Mouse (Mus musculus) induced T-regulatory cell, adult 2 months (primary cell): ENCODE results near the gene Ascl3.

Experiments
- DNase-seq: peaks from one replicate; pipeline ENCODE4 v3.0.0-alpha.2; 2012; ENCODE audit warnings: low read depth

The Ascl3 gene

GRCm38 (mm10) chr7:109731626-109732025, at the start of gene Ascl3:
Ascl3 (minus strand) TSS chr7:109731726.
- DNase-seq: no peak

- no peak for DNase-seq
Measured at GRCm38 (mm10) chr7:109781087-109781469, 49.6 kb upstream of the Ascl3 start.

- DNase-seq: no peak
Measured at GRCm38 (mm10) chr7:109772251-109772650, 40.7 kb upstream of the Ascl3 start.

GRCm38 (mm10) chr7:109768699-109769383, 37.3 kb upstream of the Ascl3 start:
- no peak for DNase-seq

- no peak for DNase-seq
Measured at GRCm38 (mm10) chr7:109767575-109768350, 36.2 kb upstream of the Ascl3 start.

GRCm38 (mm10) chr7:109764009-109764408, 32.5 kb upstream of the Ascl3 start:
- DNase-seq: no peak

- no peak for DNase-seq
Measured at GRCm38 (mm10) chr7:109756291-109756690, 24.8 kb upstream of the Ascl3 start.

GRCm38 (mm10) chr7:109754034-109754433, 22.5 kb upstream of the Ascl3 start:
- no peak for DNase-seq

- peak; percentile 88 for DNase-seq
Measured at GRCm38 (mm10) chr7:109752008-109752925, 20.7 kb upstream of the Ascl3 start, which contains the start of gene Tmem9b. Tmem9b (minus strand) TSS chr7:109752875.

GRCm38 (mm10) chr7:109751427-109752007, 20.0 kb upstream of the Ascl3 start:
- DNase-seq: no peak

GRCm38 (mm10) chr7:109747747-109748146, 16.2 kb upstream of the Ascl3 start:
- no peak for DNase-seq

- DNase-seq: peak; percentile 37
Measured at GRCm38 (mm10) chr7:109741703-109742102, 10.2 kb upstream of the Ascl3 start.

- peak; percentile 29 for DNase-seq
Measured at GRCm38 (mm10) chr7:109741060-109741459, 9.5 kb upstream of the Ascl3 start.

- no peak for DNase-seq
Measured at GRCm38 (mm10) chr7:109739822-109740370, 8.4 kb upstream of the Ascl3 start.

- DNase-seq: no peak
Measured at GRCm38 (mm10) chr7:109734806-109735205, 3.3 kb upstream of the Ascl3 start.

GRCm38 (mm10) chr7:109723697-109724096, 7.8 kb downstream of the Ascl3 start, which contains the start of gene BC051019:
BC051019 (minus strand) TSS chr7:109723850.
- DNase-seq: no peak

- no peak for DNase-seq
Measured at GRCm38 (mm10) chr7:109723114-109723513, 8.4 kb downstream of the Ascl3 start.

- DNase-seq: peak; percentile 56
Measured at GRCm38 (mm10) chr7:109722618-109723017, 8.9 kb downstream of the Ascl3 start.

- DNase-seq: peak; percentile 45
Measured at GRCm38 (mm10) chr7:109719286-109719685, 12.2 kb downstream of the Ascl3 start.

GRCm38 (mm10) chr7:109713434-109713982, 18.0 kb downstream of the Ascl3 start:
- DNase-seq: no peak

GRCm38 (mm10) chr7:109712198-109712597, 19.3 kb downstream of the Ascl3 start:
- no peak for DNase-seq
